Mouse (Mus musculus) liver, embryonic 11.5 days (tissue): ENCODE data around the gene Rpl4. TPM values are rescaled to one million over a fixed set of nuclear protein-coding genes. Genes with fewer than 3 reads are reported as not detected.
"Not testable (repeated sequence)": the region's sequence is repeated elsewhere in the genome, so short reads cannot be mapped to it uniquely, and the experiment has no call there.

Source experiments
- ATAC-seq: fragments of 200-750 bp; cut with Nextera tagmentation; replicated peaks from 2 replicates; pipeline ENCODE4 v1.8.0; 2017; ENCODE audit warnings: moderate number of reproducible peaks, mild to moderate bottlenecking, moderate TSS enrichment, moderate library complexity; ENCODE audit not compliant: low FRiP score
- DNase-seq: peaks from one replicate; pipeline ENCODE4 v3.0.0-alpha.2; 2017; ENCODE audit warnings: low spot score
- H3K27ac ChIP-seq: fragments of 300-500 bp; sonication (generic); 2 replicates; pipeline ENCODE4 v1.5.1; 2014; ENCODE audit warnings: mild to moderate bottlenecking, low read depth, low read length, control low read depth
- H3K27me3 ChIP-seq: fragments of 300-500 bp; sonication (generic); replicated peaks from 2 replicates; pipeline ENCODE4 v1.6.1; 2014; ENCODE audit warnings: low read length, mixed read lengths; ENCODE audit not compliant: control insufficient read depth, insufficient read depth
- H3K36me3 ChIP-seq: fragments of 300-500 bp; sonication (generic); 2 replicates; pipeline ENCODE4 v1.6.1; 2014; ENCODE audit warnings: mild to moderate bottlenecking, low read length, moderate library complexity, mixed read lengths; ENCODE audit not compliant: control insufficient read depth, insufficient read depth
- H3K4me1 ChIP-seq: fragments of 300-500 bp; sonication (generic); replicated peaks from 2 replicates; pipeline ENCODE4 v1.6.1; 2014; ENCODE audit warnings: low read length, mixed read lengths; ENCODE audit not compliant: control insufficient read depth, insufficient read depth
- H3K4me2 ChIP-seq: fragments of 300-500 bp; sonication (generic); 2 replicates; pipeline ENCODE4 v1.6.1; 2014; ENCODE audit warnings: mild to moderate bottlenecking, control low read depth, moderate library complexity
- H3K4me3 ChIP-seq: fragments of 300-500 bp; sonication (generic); 2 replicates; pipeline ENCODE4 v1.5.1; 2014; ENCODE audit warnings: low read depth, low read length, control low read depth
- H3K9ac ChIP-seq: fragments of 300-500 bp; sonication (generic); 2 replicates; pipeline ENCODE4 v1.6.1; 2014; ENCODE audit warnings: low read depth, low read length, control low read depth
- H3K9me3 ChIP-seq: fragments of 300-500 bp; sonication (generic); 2 replicates; pipeline ENCODE4 v1.6.1; 2016; ENCODE audit warnings: low read length, inconsistent platforms, mixed read lengths; ENCODE audit not compliant: control insufficient read depth
- WGBS: fragments of 180-500 bp; shearing (Covaris S2); extraction: QIAGEN DNeasy Blood & Tissue Kit; methylation state at CpG from one replicate; pipeline ENCODE4 v1.1.7; 2014; 5-methylcytosine and 5-hydroxymethylcytosine counted together
- polyA plus RNA-seq: library from polyadenylated mRNA; unstranded; fragments of >200 nt; fragmentation: Nextera tagmentation; extraction: Ambion mirVana; gene quantifications from 2 replicates; pipeline ENCODE4 v1.2.1, GENCODE M21; 2014

Rpl4 gene
- polyA plus RNA-seq, 1 experiment from 2014 or later = 1,747 TPM

DNA sequence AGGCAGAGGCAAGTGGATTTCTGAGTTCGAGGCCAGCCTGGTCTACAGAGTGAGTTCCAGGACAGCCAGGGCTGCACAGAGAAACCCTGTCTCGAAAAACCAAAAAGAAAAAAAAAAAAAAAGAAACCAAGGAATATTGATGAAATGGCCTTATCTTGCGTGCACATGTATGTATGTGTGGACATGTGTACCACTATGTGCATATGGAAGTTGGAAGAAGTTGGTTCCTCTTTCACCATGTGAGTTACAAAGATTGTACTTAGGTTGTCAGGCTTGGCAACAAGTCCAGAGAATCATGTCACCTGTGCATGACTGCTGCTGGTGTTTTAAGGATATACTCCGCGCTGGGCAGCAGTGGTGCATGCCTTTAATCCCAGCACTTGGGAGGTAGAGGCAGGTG, 10.1 kb downstream of the Rpl4 start:
- not testable (repeated sequence) for H3K4me3 ChIP-seq, H3K9ac ChIP-seq, DNase-seq, H3K27ac ChIP-seq, ATAC-seq, H3K4me2 ChIP-seq, H3K9me3 ChIP-seq, H3K27me3 ChIP-seq, H3K4me1 ChIP-seq
- 91% methylated on average over 5 of the region's 5 CpGs for WGBS
- peaks cover 20% of the 10 kb centered on the region for H3K36me3 ChIP-seq

DNA sequence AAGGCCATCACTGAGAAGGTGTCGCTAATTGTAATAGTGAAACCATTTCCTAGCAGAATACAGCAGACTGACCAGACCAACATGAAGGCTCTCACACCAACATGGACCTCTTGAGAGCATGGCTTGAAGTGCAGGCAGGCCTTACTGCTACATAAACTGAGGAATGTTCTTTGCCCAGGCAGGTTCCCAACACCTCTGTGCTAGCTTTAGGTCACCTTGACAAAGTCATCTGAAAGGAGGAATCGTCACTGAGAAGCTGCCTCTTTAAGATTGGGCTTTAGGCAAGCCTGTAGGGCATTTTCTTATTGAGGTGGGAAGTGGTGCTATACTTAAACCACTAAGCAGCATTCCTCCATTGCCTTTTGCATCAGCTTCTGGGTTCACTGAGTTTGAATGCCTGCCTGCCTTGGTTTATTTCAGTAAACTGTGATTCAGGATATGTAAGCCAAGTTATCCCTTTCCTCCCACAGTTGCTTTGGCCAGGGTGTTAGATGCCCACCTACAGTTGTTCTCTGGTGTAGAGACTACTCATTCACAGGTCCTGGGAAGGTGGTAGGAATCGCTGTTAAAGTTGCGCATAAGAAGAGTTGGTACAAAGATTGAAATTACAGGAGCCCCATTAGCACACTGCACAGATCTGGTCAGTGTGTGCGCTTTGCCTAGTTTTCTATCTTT, 11.1 kb downstream of the Rpl4 start:
- no peaks in the 10 kb centered on the region for H3K27me3 ChIP-seq
- peaks cover 20% of the 10 kb centered on the region for H3K36me3 ChIP-seq
- 91% methylated on average over 5 of the region's 5 CpGs for WGBS
- DNase-seq (no peak), ATAC-seq (no peak)
- peaks cover 6% of the 10 kb centered on the region; the same call in 1 of the 2 replicates for H3K4me1 ChIP-seq
- H3K4me3 ChIP-seq = no peak overlapping the region
- no peak overlapping the region for H3K27ac ChIP-seq
- no peak overlapping the region for H3K9ac ChIP-seq
- H3K9me3 ChIP-seq = no peaks in the 10 kb centered on the region
- no peak overlapping the region for H3K4me2 ChIP-seq

DNA sequence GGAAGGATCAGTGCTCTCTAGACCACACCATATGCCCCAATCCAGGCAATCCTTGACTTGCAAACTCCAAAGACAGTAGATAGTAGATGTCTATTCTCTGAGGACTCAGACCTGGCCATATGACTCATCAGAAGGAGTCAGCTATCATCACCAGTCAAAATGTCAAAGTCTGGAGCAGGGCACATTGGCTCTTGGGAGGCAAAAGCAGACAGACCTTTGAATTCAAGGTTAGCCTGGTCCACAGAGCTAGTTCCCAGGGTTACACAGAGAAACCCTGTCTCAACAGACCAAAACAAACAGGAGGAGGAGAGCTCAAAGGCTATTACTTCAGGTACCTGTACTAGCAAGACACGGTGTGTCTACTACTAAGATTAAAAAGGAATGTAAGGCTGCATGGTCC, 20.7 kb downstream of the Rpl4 start:
- H3K9ac ChIP-seq = no peak overlapping the region
- ATAC-seq (no peak), DNase-seq (no peak)
- no peaks in the 10 kb centered on the region for H3K4me1 ChIP-seq
- no peaks in the 10 kb centered on the region for H3K27me3 ChIP-seq
- H3K9me3 ChIP-seq = no peaks in the 10 kb centered on the region
- H3K4me3 ChIP-seq = no peak overlapping the region
- WGBS = 97% methylated on average over 1 of the region's 1 CpGs
- peaks cover 17% of the 10 kb centered on the region for H3K36me3 ChIP-seq
- no peak overlapping the region for H3K4me2 ChIP-seq
- H3K27ac ChIP-seq = no peak overlapping the region

DNA sequence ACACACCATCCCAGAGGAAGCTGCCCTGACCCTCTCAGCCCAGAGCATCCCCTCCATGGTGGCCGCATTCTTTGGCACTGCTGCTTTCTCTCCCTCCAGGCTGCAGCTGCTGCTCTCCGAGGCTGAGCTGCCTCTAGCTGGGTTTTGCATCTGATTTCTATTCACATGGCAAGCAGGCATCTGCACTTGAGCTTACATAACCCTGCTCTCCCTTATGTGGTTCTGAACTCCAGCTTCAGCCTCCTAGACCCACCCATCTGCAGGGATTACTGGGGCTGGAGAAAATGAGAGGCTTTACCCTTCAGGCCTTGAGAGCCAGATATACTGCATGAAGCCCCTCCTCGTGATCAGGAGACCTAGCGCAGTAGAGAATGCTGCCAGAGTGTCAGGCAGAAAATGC, 22.4 kb downstream of the Rpl4 start:
- Histone ChIP-seq H3K27ac (no peak overlapping the region), H3K4me3 (no peak overlapping the region), H3K9ac (no peak overlapping the region), H3K4me1 (no peaks in the 10 kb centered on the region), H3K36me3 (peaks cover 15% of the 10 kb centered on the region), H3K27me3 (no peaks in the 10 kb centered on the region), H3K9me3 (no peaks in the 10 kb centered on the region), H3K4me2 (no peak overlapping the region)
- ATAC-seq = no peak
- 77% methylated on average over 4 of the region's 4 CpGs for WGBS
- DNase-seq = no peak

DNA sequence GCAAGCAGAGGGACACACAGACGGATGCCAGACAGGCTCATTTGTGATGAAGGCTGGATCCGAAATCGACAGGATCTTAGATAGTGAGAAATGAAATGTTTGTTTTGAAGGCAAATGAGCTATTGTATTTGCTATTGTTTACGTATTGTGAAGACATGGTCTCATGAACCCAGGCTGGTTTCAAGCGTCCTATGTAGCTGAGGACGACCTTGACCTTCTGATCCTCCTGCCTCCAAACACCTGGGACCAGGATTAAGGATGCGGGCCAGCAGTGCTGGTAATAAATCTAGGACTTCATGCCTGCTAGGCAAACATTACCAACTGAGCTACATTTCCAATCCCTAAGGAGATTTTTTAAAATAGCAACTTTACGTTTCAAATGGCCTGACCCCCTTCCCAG, 24.3 kb downstream of the Rpl4 start:
- no peak overlapping the region for H3K4me2 ChIP-seq
- no peaks in the 10 kb centered on the region for H3K9me3 ChIP-seq
- no peaks in the 10 kb centered on the region for H3K27me3 ChIP-seq
- H3K9ac ChIP-seq = no peak overlapping the region
- 87% methylated on average over 8 of the region's 8 CpGs for whole genome bisulfite sequencing
- no peak overlapping the region for H3K4me3 ChIP-seq
- no peak for DNase-seq
- ATAC-seq = no peak
- H3K27ac ChIP-seq = no peak overlapping the region
- H3K36me3 ChIP-seq = peaks cover 8% of the 10 kb centered on the region; the same call in 1 of the 2 replicates
- no peaks in the 10 kb centered on the region for H3K4me1 ChIP-seq

DNA sequence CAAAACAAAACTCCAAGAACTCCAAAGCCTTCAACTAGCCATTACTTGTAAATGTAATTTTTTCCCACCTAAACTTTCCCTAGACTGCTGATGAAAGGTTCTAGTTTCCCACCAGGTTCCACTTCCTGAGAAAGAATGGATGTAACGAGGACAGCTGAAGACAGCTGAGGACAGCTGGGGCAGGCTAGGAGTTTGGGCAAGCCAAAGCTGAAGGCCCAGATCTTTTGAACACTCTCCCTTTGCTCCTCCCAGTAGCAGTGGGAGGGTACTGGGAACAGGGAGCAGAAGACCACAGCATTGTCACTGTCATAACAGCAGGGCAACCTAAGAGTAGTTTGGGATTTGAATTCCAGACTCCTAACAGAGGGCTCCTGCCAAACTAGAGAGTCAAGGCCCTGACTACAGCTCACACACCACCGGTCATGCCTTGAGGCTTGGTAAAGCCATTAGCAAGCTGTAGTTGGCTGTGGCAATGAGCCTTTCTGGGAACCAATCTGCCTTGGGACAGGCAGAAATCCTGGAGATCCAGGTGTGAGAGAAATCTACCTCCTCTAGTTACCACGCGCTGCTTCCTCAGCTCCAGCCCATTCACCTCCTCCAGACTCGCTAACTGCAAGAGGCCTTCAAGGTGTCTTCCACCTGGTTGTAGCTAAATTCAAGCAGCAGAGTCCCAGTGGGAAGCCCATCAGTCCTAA, 25.0 kb downstream of the Rpl4 start:
- no peak for DNase-seq
- no peaks in the 10 kb centered on the region for H3K27me3 ChIP-seq
- no peak overlapping the region for H3K27ac ChIP-seq
- no peaks in the 10 kb centered on the region for H3K9me3 ChIP-seq
- H3K4me2 ChIP-seq = no peak overlapping the region
- ATAC-seq = no peak
- H3K4me1 ChIP-seq = no peaks in the 10 kb centered on the region
- peaks cover 7% of the 10 kb centered on the region; the same call in 1 of the 2 replicates for H3K36me3 ChIP-seq
- whole genome bisulfite sequencing = 95% methylated on average over 5 of the region's 5 CpGs
- H3K9ac ChIP-seq = no peak overlapping the region
- no peak overlapping the region for H3K4me3 ChIP-seq

DNA sequence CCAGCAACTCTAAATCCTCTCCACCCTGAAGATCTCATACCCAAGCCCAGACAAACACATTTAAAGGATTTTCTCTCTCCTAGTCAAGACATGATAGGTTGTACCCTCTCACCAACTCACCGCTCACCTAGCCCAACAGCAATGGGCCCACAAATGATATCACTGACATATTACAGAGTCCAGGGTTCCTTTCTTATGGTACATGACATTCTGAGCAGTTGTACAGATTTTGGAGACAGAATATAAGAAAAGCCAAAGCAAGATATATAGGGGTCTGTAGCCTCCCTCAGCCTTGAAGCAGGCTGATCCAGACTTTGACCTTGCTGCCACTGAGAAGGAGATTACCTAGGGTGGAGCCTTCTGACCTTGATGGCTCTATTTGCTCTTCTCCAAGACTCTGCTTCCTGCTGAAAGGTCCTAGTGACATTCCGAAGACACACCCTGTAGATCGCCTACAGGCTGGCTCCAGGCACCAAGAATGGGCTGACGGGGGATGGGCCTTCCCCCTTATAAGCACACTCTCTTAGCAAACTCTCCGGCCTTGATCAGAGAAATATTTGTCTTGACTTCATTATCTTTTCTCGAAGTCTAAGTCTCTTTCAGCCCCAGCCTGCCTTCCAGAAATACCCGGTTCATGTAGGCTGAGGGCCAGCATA, 25.7 kb downstream of the Rpl4 start:
- 90% methylated on average over 7 of the region's 7 CpGs for WGBS
- not testable (repeated sequence) for H3K27ac ChIP-seq, H3K4me2 ChIP-seq, H3K9me3 ChIP-seq, H3K36me3 ChIP-seq, H3K9ac ChIP-seq, ATAC-seq, H3K4me3 ChIP-seq, DNase-seq, H3K4me1 ChIP-seq, H3K27me3 ChIP-seq

DNA sequence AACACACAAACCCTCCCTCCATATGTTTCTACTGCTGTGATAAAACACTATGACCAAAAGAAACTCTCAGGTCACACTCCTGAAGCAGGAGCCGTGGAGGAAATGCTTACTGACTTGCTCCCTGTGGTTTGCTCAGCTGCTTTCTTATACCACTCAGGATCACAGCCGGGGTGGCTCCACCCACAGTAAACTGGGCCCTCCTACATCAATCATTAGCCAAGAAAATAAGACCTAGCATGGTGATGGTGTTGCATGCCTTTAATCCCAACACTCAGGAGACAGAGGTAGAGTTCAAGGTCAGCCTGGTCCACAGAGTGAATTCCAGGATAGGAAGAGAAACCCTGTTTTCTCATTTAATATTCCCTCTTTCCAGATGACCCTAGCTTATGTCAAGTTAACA, 26.7 kb downstream of the Rpl4 start:
- Histone ChIP-seq H3K36me3 (peaks cover 7% of the 10 kb centered on the region; the same call in 1 of the 2 replicates), H3K4me1 (no peaks in the 10 kb centered on the region), H3K4me3 (no peak overlapping the region), H3K9ac (no peak overlapping the region), H3K27ac (no peak overlapping the region), H3K4me2 (no peak overlapping the region), H3K9me3 (no peaks in the 10 kb centered on the region), H3K27me3 (no peaks in the 10 kb centered on the region)
- 65% methylated on average over 2 of the region's 2 CpGs for WGBS
- no peak for ATAC-seq
- no peak for DNase-seq
